Mouse (Mus musculus): ENCODE data around the gene Kat14.

- TF ChIP-seq POLR2A (IDR thresholded peaks at IDR 0.05; ENCODE audit: borderline replicate concordance, extremely low read depth, low read depth, low read length) = no peak
- TF ChIP-seq CTCF (IDR thresholded peaks at IDR 0.05; ENCODE audit: insufficient read depth, low read length) = no peak
These were observed 31.9 kb downstream of the Kat14 start for GRCm38 (mm10) chr2:144400659-144401058.
